Mouse (Mus musculus) lung, postnatal 25 days (tissue): Measurements from ENCODE around the gene Ino80e.

Experiments
- DNase-seq: peaks from one replicate; pipeline ENCODE4 v3.0.0; 2022; ENCODE audit warnings: low spot score

The Ino80e gene

GRCm38 (mm10) chr7:126856741-126857420, 5.3 kb downstream of the Ino80e start:
- DNase-seq = peak; percentile 65

GRCm38 (mm10) chr7:126855641-126856040, 6.5 kb downstream of the Ino80e start:
- DNase-seq = no peak

- peak; percentile 35 for DNase-seq
Observed at GRCm38 (mm10) chr7:126853454-126853853, 8.7 kb downstream of the Ino80e start.

GRCm38 (mm10) chr7:126851192-126851591, 11.0 kb downstream of the Ino80e start:
- no peak for DNase-seq

GRCm38 (mm10) chr7:126850161-126850560, 12.0 kb downstream of the Ino80e start:
- DNase-seq = no peak

GRCm38 (mm10) chr7:126848794-126849193, 13.4 kb downstream of the Ino80e start:
- no peak for DNase-seq

- no peak for DNase-seq
Observed at GRCm38 (mm10) chr7:126847421-126848398, 14.5 kb downstream of the Ino80e start.

- no peak for DNase-seq
Observed at GRCm38 (mm10) chr7:126847116-126847420, 15.1 kb downstream of the Ino80e start, which contains the start of gene Doc2a. Doc2a (plus strand) TSS chr7:126847416.

GRCm38 (mm10) chr7:126845516-126845915, 16.7 kb downstream of the Ino80e start:
- DNase-seq = no peak

- DNase-seq = no peak
Observed at GRCm38 (mm10) chr7:126843276-126843675, 18.9 kb downstream of the Ino80e start.

GRCm38 (mm10) chr7:126833294-126833693, 28.9 kb downstream of the Ino80e start:
- no peak for DNase-seq

GRCm38 (mm10) chr7:126832036-126832598, 30.1 kb downstream of the Ino80e start:
- DNase-seq = peak; percentile 86

GRCm38 (mm10) chr7:126831539-126831938, 30.6 kb downstream of the Ino80e start, which contains the start of gene 4930451I11Rik:
4930451I11Rik (minus strand) TSS chr7:126831639.
- no peak for DNase-seq

GRCm38 (mm10) chr7:126825952-126826351, 36.2 kb downstream of the Ino80e start:
- DNase-seq = no peak

- DNase-seq = no peak
Observed at GRCm38 (mm10) chr7:126825403-126825802, 36.8 kb downstream of the Ino80e start.

- no peak for DNase-seq
Observed at GRCm38 (mm10) chr7:126823940-126824339, 38.2 kb downstream of the Ino80e start.

GRCm38 (mm10) chr7:126823202-126823711, 38.9 kb downstream of the Ino80e start:
- DNase-seq = no peak

- peak; percentile 42 for DNase-seq
Observed at GRCm38 (mm10) chr7:126822741-126823140, 39.4 kb downstream of the Ino80e start.

GRCm38 (mm10) chr7:126821835-126822511, 40.2 kb downstream of the Ino80e start:
- DNase-seq = peak; percentile 82

- DNase-seq = no peak
Observed at GRCm38 (mm10) chr7:126818818-126819217, 43.4 kb downstream of the Ino80e start.

- no peak for DNase-seq
Observed at GRCm38 (mm10) chr7:126817595-126817994, 44.6 kb downstream of the Ino80e start.

GRCm38 (mm10) chr7:126816494-126816893, 45.7 kb downstream of the Ino80e start:
- peak; percentile 47 for DNase-seq
